Mouse (Mus musculus) testis, adult 2 months (tissue): ENCODE results near the gene Shld1.

ENCODE experiments used
- CTCF ChIP-seq: fragments of 200-500 bp; IDR thresholded peaks from 2 replicates; pipeline ENCODE4 v1.5.1; 2012; ENCODE audit warnings: low read depth, mild to moderate bottlenecking, inconsistent platforms, low read length, moderate library complexity; ENCODE audit not compliant: control insufficient read depth, insufficient read depth, insufficient replicate concordance
- POLR2A ChIP-seq: fragments of 200-500 bp; IDR thresholded peaks from 2 replicates; pipeline ENCODE4 v1.6.1; 2012; ENCODE audit warnings: low read depth, mild to moderate bottlenecking, inconsistent platforms, low read length, moderate library complexity; ENCODE audit not compliant: control insufficient read depth

DNA sequence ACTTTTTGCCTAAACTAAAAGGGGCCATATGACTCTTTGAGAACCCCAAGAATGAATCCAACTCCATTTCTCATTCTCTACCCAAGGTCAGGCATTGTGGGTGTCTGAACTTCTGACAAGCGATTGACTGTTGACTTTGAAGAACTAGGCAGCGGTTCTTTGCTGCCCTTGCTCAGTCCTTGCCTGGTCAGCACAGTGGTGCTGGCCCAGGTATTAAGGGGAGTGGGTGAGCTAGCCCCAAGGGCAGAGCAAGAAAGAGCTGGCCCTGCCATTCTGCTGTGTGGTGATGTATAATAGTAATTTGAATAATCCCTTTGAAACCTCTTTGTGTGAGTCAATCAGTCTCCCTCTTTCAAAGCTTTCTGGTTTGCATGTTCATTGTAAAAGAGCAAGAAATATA, 39.4 kb downstream of the Shld1 start:
- TF ChIP-seq CTCF (no peak), POLR2A (no peak)
